Mouse (Mus musculus) limb, embryonic 11.5 days (tissue): ENCODE data around the gene Bicd2. TPM values are rescaled to one million over a fixed set of nuclear protein-coding genes. Genes with fewer than 3 reads are reported as not detected.

Source experiments
- ATAC-seq: fragments of 200-750 bp; cut with Nextera tagmentation; 2 replicates; pipeline ENCODE4 v1.8.0; 2017; ENCODE audit warnings: low read depth; ENCODE audit not compliant: insufficient number of reproducible peaks, low FRiP score, low TSS enrichment
- DNase-seq: peaks from one replicate; pipeline ENCODE4 v3.0.0-alpha.2; 2015; ENCODE audit warnings: low spot score
- H3K27ac ChIP-seq: fragments of 300-500 bp; sonication (generic); replicated peaks from 2 replicates; pipeline ENCODE4 v1.5.1; 2014; ENCODE audit warnings: low read depth, mild to moderate bottlenecking, low read length
- H3K27me3 ChIP-seq: fragments of 300-500 bp; sonication (generic); 2 replicates; pipeline ENCODE4 v1.6.1; 2014; ENCODE audit warnings: mild to moderate bottlenecking, low read length, mixed read lengths; ENCODE audit not compliant: control insufficient read depth, insufficient read depth
- H3K36me3 ChIP-seq: fragments of 300-500 bp; sonication (generic); 2 replicates; pipeline ENCODE4 v1.6.1; 2014; ENCODE audit warnings: mild to moderate bottlenecking, low read length, moderate library complexity, mixed read lengths; ENCODE audit not compliant: control insufficient read depth, insufficient read depth
- H3K4me1 ChIP-seq: fragments of 300-500 bp; sonication (generic); 2 replicates; pipeline ENCODE4 v1.6.1; 2014; ENCODE audit warnings: low read length, mixed read lengths; ENCODE audit not compliant: control insufficient read depth, insufficient read depth
- H3K4me2 ChIP-seq: fragments of 300-500 bp; sonication (generic); 2 replicates; pipeline ENCODE4 v1.6.1; 2014; ENCODE audit warnings: low read depth, mild to moderate bottlenecking, moderate library complexity; ENCODE audit not compliant: severe bottlenecking
- H3K4me3 ChIP-seq: fragments of 300-500 bp; sonication (generic); 2 replicates; pipeline ENCODE4 v1.5.1; 2014; ENCODE audit warnings: low read depth, low read length
- H3K9ac ChIP-seq: fragments of 300-500 bp; sonication (generic); 2 replicates; pipeline ENCODE4 v1.6.1; 2014; ENCODE audit warnings: mild to moderate bottlenecking, low read length
- H3K9me3 ChIP-seq: fragments of 300-500 bp; sonication (generic); 2 replicates; pipeline ENCODE4 v1.6.1; 2016; ENCODE audit warnings: low read length; ENCODE audit not compliant: control insufficient read depth
- WGBS: fragments of 180-500 bp; shearing (Covaris S2); extraction: QIAGEN DNeasy Blood & Tissue Kit; methylation state at CpG from one replicate; pipeline ENCODE4 v1.1.7; 2014; 5-methylcytosine and 5-hydroxymethylcytosine counted together
- polyA plus RNA-seq: library from polyadenylated mRNA; unstranded; fragments of >200 nt; fragmentation: Nextera tagmentation; extraction: Ambion mirVana; gene quantifications from 2 replicates; pipeline ENCODE4 v1.2.1, GENCODE M21; 2014

Gene Bicd2
- polyA plus RNA-seq, 1 experiment from 2014 or later: 25.8 TPM

DNA sequence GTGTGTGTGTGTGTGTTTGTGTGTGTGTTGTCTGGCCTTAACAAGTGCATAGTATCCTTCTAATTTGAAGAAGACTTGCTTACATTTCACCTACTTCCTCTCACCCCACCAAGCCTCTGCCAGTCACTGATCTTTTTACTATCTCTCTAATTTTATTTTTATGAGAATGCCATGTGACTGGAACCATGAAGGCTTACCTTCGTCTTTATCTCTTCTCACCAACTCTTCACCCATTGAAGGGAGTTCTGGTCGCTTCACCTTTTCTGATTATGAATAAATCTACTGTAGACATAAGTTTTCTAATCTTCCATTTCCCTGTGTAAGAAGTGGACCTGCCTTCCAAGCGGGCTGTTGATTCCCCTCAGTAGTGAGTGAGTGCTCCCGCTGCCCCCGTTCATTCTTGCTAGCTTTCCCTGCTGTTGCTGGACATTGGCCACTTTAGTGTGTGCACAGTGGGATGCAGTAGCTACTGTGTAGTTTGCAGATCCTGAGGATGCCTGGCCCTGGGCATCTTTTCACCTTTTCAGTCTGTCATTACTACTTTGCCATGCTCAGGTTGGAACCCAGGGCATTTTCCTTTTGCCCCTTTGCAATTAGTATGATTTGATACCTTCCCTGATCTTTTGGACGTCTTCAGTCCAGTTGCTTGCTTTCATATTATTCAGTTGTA, 8.6 kb downstream of the Bicd2 start:
- H3K4me3 ChIP-seq: no peak overlapping the region
- DNase-seq (no peak), ATAC-seq (no peak)
- H3K4me2 ChIP-seq: no peak overlapping the region
- no peaks in the 10 kb centered on the region for H3K9me3 ChIP-seq
- H3K27ac ChIP-seq: no peak overlapping the region
- no peaks in the 10 kb centered on the region for H3K36me3 ChIP-seq
- WGBS: 88% methylated on average over 6 of the region's 6 CpGs
- no peaks in the 10 kb centered on the region for H3K4me1 ChIP-seq
- no peaks in the 10 kb centered on the region for H3K27me3 ChIP-seq
- H3K9ac ChIP-seq: no peak overlapping the region

DNA sequence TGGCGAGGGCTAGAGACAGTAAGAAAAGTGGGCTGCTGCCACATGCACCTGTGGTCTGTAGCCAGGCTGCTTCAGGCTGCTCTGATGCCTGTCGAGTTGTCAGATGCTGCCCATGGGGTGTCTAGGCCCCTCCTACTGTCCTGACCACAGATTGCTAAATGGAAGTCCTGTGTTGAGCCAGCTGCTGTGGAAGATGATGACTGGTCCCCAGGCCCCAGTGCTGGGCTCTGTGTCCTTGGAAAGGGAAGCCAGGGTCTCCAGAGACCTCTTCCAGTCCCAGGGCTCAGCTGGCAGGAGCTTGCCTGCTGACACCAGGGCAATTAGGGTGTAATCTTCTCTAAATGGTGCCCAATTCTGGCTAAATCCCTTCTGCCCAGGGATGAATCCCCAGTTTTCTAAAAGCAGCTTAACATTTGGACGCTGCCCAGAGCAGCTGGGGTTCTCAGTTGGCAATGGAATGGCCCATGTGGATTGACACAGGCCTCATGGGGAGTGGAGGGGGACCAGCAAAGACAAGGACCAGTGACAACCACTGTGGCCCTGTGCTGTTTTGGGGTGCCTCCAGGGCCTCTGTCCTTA, 11.3 kb downstream of the Bicd2 start:
- Histone ChIP-seq H3K27me3 (no peaks in the 10 kb centered on the region), H3K9me3 (no peaks in the 10 kb centered on the region), H3K9ac (no peak overlapping the region), H3K36me3 (no peaks in the 10 kb centered on the region), H3K4me2 (no peak overlapping the region), H3K27ac (no peak overlapping the region), H3K4me1 (no peaks in the 10 kb centered on the region), H3K4me3 (no peak overlapping the region)
- 76% methylated on average over 3 of the region's 3 CpGs for WGBS
- DNase-seq (no peak), ATAC-seq (no peak)

DNA sequence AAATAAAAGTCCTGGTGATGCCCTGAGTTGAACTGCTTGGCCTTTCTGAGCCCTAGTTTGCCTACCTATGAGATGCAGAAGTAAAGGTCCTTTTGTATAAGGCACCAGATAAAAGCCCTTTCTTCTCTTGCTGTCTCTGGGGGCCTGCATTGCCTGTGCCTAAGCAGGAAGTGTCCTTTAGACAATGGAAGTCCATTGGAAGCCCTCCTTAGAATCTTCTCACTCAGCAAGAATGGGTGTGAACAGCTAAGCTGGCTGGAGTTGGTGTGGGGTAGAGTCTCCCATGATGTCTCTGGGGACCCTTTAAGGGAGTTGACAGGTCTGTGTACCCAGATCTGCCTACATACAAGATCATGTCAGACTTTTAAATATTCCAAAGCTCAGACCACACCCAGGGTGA, 12.0 kb downstream of the Bicd2 start:
- DNase-seq (no peak), ATAC-seq (no peak)
- H3K36me3 ChIP-seq: no peaks in the 10 kb centered on the region
- no peaks in the 10 kb centered on the region for H3K4me1 ChIP-seq
- no peak overlapping the region for H3K9ac ChIP-seq
- H3K27me3 ChIP-seq: no peaks in the 10 kb centered on the region
- no peak overlapping the region for H3K4me2 ChIP-seq
- no peak overlapping the region for H3K4me3 ChIP-seq
- H3K27ac ChIP-seq: no peak overlapping the region
- H3K9me3 ChIP-seq: no peaks in the 10 kb centered on the region

DNA sequence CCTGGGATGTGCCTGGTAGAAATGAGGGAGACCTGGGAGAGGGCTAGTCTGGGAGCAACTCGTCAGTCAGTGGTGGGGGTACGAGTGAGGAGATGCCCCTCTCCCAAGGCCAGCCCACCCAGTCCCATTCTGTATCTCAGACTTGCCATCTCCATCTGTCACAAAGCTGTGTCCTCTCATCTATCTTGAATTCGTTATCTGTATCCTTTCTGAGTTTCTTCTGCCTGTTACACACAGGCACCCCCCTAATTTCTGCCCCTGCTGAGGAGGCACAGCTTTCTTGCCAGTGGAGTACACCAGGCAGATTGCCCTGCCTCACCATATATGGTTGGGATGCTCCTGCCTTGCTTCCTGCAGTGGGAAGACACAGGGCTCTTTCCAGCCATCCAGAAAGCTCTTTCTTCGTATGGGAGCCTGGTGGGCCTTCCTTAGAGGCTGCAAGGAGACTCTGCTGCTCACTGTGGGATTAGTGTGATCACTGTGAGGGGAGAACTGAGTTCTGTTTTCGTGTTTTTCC, 12.7 kb downstream of the Bicd2 start:
- no peaks in the 10 kb centered on the region for H3K4me1 ChIP-seq
- H3K27ac ChIP-seq: no peak overlapping the region
- no peaks in the 10 kb centered on the region for H3K27me3 ChIP-seq
- H3K4me2 ChIP-seq: no peak overlapping the region
- ATAC-seq (no peak), DNase-seq (no peak)
- no peaks in the 10 kb centered on the region for H3K36me3 ChIP-seq
- no peak overlapping the region for H3K9ac ChIP-seq
- H3K9me3 ChIP-seq: no peaks in the 10 kb centered on the region
- H3K4me3 ChIP-seq: no peak overlapping the region
- 79% methylated on average over 5 of the region's 5 CpGs for WGBS

DNA sequence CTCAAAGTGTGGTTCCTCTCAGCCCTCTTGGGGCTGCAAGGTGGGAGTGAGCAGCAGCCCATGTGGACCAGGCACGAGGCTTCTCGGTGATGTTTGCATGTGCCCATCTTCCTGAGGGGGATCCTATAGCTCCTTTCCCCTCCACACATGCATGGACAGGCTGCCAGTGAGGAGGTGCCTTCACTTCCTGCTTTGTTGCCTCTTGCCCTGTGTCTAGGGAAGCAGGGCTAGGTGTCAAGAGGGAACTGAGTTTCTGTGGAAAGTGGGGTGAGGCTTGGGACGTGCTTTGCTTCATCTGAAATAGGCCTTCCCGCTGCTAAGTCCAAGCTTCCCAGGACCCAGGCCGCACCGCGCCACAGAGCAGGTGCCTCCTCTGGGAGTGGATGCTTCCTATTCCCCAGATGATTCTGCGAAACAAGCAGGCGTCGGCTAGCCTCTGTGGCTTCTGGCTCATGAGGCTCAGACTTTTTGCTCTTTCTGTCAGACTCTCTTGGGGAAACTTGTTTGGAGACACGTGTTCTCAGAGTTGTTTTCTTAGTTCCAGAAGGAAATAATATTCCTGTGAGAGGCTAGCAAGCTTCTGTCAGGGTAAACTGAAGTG, 14.2 kb downstream of the Bicd2 start:
- DNase-seq: no peak
- WGBS: 90% methylated on average over 11 of the region's 11 CpGs
- no peak overlapping the region for H3K9ac ChIP-seq

DNA sequence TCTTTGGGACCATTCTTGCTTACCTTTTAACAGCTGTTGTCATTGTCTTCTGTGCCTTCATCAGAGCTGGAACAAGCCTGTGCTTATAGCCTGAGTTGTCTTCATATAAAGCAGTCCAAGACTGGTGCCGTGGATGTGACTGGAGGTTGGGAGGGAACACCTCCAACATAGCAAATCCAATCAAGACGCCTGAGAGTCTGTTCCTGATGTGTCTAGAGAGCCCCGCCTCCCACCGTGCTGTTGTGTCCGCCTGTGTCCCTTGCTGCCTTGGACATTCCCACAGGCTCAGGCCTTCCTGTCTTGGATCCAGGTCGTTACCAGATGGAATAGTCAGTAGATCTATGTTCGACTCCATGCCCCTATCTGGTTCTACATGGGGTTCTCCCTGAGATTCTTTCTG, 14.7 kb downstream of the Bicd2 start:
- Histone ChIP-seq H3K4me2 (no peak overlapping the region), H3K4me1 (no peaks in the 10 kb centered on the region), H3K36me3 (no peaks in the 10 kb centered on the region), H3K4me3 (no peak overlapping the region), H3K9me3 (no peaks in the 10 kb centered on the region), H3K9ac (no peak overlapping the region), H3K27me3 (no peaks in the 10 kb centered on the region), H3K27ac (no peak overlapping the region)
- no peak for DNase-seq
- 92% methylated on average over 7 of the region's 7 CpGs for whole genome bisulfite sequencing
- ATAC-seq: no peak

More for the DNA sequence above, 14.2 kb downstream of the Bicd2 start:
- H3K4me3 ChIP-seq: no peak overlapping the region
- H3K9me3 ChIP-seq: no peaks in the 10 kb centered on the region
- no peak overlapping the region for H3K4me2 ChIP-seq
- no peaks in the 10 kb centered on the region for H3K27me3 ChIP-seq
- no peaks in the 10 kb centered on the region for H3K36me3 ChIP-seq
- H3K4me1 ChIP-seq: no peaks in the 10 kb centered on the region
- H3K27ac ChIP-seq: no peak overlapping the region
- ATAC-seq: no peak

DNA sequence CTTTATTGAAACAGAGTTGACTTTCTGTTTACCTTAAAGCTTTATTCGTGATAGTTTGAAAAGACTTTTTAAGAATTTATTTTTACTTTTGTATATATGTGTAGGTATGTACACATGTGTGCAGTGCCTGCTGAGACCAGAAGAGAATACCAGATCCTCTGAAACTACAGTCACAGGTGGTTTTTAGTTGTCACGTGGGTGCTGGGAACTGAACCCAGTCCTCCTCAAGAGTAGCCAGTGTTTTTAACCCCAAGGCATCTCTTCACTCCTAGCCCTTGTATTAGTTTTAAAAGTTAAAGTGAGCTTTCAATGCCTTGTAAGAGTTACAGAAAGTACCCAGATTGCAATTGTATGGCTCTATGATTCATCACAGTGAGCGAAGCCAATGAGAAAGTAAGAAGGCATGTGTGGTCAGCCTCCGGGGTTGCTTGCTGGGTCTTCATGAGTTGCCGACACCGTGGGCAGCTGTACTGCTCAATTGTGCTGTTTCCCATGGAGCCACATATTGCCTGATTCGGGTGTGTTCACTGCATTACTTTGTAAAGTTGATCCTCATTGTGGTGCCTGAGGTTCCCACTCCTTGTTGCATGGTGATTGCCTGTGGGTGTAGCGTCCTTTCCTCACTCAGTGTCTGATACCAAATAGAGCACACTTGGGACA, 16.1 kb downstream of the Bicd2 start:
- Histone ChIP-seq H3K9ac (no peak overlapping the region), H3K4me2 (no peak overlapping the region), H3K9me3 (no peaks in the 10 kb centered on the region), H3K4me1 (no peaks in the 10 kb centered on the region), H3K4me3 (no peak overlapping the region), H3K27ac (no peak overlapping the region), H3K36me3 (no peaks in the 10 kb centered on the region), H3K27me3 (no peaks in the 10 kb centered on the region)
- WGBS: 94% methylated on average over 8 of the region's 8 CpGs
- ATAC-seq (no peak), DNase-seq (no peak)

DNA sequence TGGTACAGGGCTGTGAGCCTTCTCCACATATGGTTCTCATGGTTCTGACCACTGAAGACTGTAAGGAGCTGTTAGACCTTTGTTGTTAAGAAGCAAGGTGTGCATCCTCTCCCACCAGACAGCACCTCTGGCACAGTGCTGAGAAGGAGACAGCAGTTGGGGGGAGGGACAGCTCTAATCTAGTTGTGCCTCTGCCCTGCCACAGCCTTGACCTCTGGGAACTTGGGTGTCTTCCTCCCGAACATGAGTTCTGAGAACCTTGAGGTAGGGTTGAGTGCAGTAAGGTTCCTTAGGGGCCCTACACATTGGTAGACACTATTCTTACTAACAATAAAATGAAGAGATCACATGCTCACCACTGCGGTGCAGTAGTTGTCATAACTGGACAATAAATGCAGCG, 16.8 kb downstream of the Bicd2 start:
- DNase-seq: no peak
- no peak overlapping the region for H3K9ac ChIP-seq
- H3K9me3 ChIP-seq: no peaks in the 10 kb centered on the region
- no peak overlapping the region for H3K4me2 ChIP-seq
- no peaks in the 10 kb centered on the region for H3K27me3 ChIP-seq
- H3K27ac ChIP-seq: no peak overlapping the region
- no peak overlapping the region for H3K4me3 ChIP-seq
- H3K4me1 ChIP-seq: no peaks in the 10 kb centered on the region
- ATAC-seq: no peak
- WGBS: 92% methylated on average over 3 of the region's 3 CpGs
- H3K36me3 ChIP-seq: no peaks in the 10 kb centered on the region
